ENCODE assay signal across 22 mouse cellular contexts in genomic region chr8:120318476-120318991, GRCm38 (mm10).
DNase-seq lines count a peak whose midpoint lies in the region; ATAC-seq and TF ChIP-seq lines count a peak whose summit lies in the region.
"Had no signal": no experiment of that assay in that cellular context is flagged by ENCODE, and none has a peak within 500 bp of the region (broad histone marks: within the 10 kb centered on the region; RNA-seq: fewer than 3 reads in every experiment).

No protein-coding gene starts in this region.

- H3K27me3 ChIP-seq in forebrain, embryonic 12.5 days: peaks cover 32% of the 10 kb centered on the region; the same call in 1 of the 2 replicates
- no peaks in the 10 kb centered on the region for H3K27me3 ChIP-seq in forebrain, embryonic 11.5 days (ENCODE audit: control insufficient read depth, insufficient read depth, low read length)
- H3K27me3 ChIP-seq in stomach, embryonic 15.5 days (replicated peaks): no peaks in the 10 kb centered on the region
- H3K27me3 ChIP-seq in stomach, postnatal 0 days (ENCODE audit: control insufficient read depth, insufficient read depth, low read length): no peaks in the 10 kb centered on the region
- H3K27me3 ChIP-seq: embryonic facial prominence, embryonic 13.5 days; heart, embryonic 15.5 days; kidney, embryonic 15.5 days had no signal

- H3K4me3 ChIP-seq in forebrain, embryonic 12.5 days (replicated peaks): no peak overlapping the region
- no peak overlapping the region for H3K4me3 ChIP-seq in forebrain, embryonic 11.5 days (ENCODE audit: low read depth, low read length)
- H3K4me3 ChIP-seq in stomach, embryonic 15.5 days (replicated peaks): no peak overlapping the region
- no peak overlapping the region for H3K4me3 ChIP-seq in stomach, postnatal 0 days (ENCODE audit: low read depth, low read length)
- H3K4me3 ChIP-seq: embryonic facial prominence, embryonic 13.5 days; heart, adult 2 months; heart, embryonic 15.5 days; kidney, embryonic 15.5 days had no signal

- H3K27ac ChIP-seq in forebrain, embryonic 12.5 days: peak overlapping the region; percentile 31; the same call in 1 of the 2 replicates
- H3K27ac ChIP-seq in forebrain, embryonic 11.5 days (ENCODE audit: low read depth, low read length): no peak overlapping the region
- peak overlapping the region; percentile 11; the same call in 1 of the 2 replicates for H3K27ac ChIP-seq in stomach, embryonic 15.5 days
- no peak overlapping the region for H3K27ac ChIP-seq in stomach, postnatal 0 days (replicated peaks)
- H3K27ac ChIP-seq: embryonic facial prominence, embryonic 13.5 days; heart, adult 2 months; heart, embryonic 15.5 days; hindbrain, postnatal 0 days; kidney, embryonic 15.5 days had no signal

- TF ChIP-seq CTCF in stomach, postnatal 0 days (IDR thresholded peaks at IDR 0.05; ENCODE audit: low read depth): no peak

- no peaks in the 10 kb centered on the region for H3K36me3 ChIP-seq in forebrain, embryonic 12.5 days (replicated peaks)
- no peaks in the 10 kb centered on the region for H3K36me3 ChIP-seq in forebrain, embryonic 11.5 days (ENCODE audit: control insufficient read depth, insufficient read depth, low read length)
- H3K36me3 ChIP-seq in stomach, embryonic 15.5 days: no peaks in the 10 kb centered on the region
- H3K36me3 ChIP-seq in stomach, postnatal 0 days (ENCODE audit: control insufficient read depth, insufficient read depth, low read length): no peaks in the 10 kb centered on the region
- H3K36me3 ChIP-seq: embryonic facial prominence, embryonic 13.5 days; heart, embryonic 15.5 days; kidney, embryonic 15.5 days had no signal

- no peak overlapping the region for H3K4me2 ChIP-seq in forebrain, embryonic 12.5 days
- H3K4me2 ChIP-seq in forebrain, embryonic 11.5 days (ENCODE audit: low read depth, low read length, severe bottlenecking): no peak overlapping the region
- no peak overlapping the region for H3K4me2 ChIP-seq in stomach, embryonic 15.5 days
- no peak overlapping the region for H3K4me2 ChIP-seq in stomach, postnatal 0 days (replicated peaks; ENCODE audit: low read depth)
- H3K4me2 ChIP-seq: embryonic facial prominence, embryonic 13.5 days; heart, embryonic 15.5 days; kidney, embryonic 15.5 days had no signal

- ATAC-seq in forebrain, embryonic 12.5 days (ENCODE audit: low FRiP score): no peak
- no peak for ATAC-seq in forebrain, embryonic 11.5 days (replicated peaks; ENCODE audit: low FRiP score)
- ATAC-seq in stomach, embryonic 15.5 days (ENCODE audit: insufficient read depth, low FRiP score, low read depth): no peak
- ATAC-seq in stomach, postnatal 0 days (ENCODE audit: low FRiP score, low TSS enrichment): no peak
- no peak for ATAC-seq in cerebellum, adult (ENCODE audit: insufficient number of reproducible peaks, low FRiP score, low TSS enrichment)

- H3K4me1 ChIP-seq in forebrain, embryonic 12.5 days: peaks cover 48% of the 10 kb centered on the region
- peaks cover 21% of the 10 kb centered on the region for H3K4me1 ChIP-seq in forebrain, embryonic 11.5 days (replicated peaks; ENCODE audit: control insufficient read depth, insufficient read depth, low read length)
- peaks cover 36% of the 10 kb centered on the region for H3K4me1 ChIP-seq in stomach, embryonic 15.5 days
- H3K4me1 ChIP-seq in stomach, postnatal 0 days (replicated peaks; ENCODE audit: control insufficient read depth, insufficient read depth): 0 out of 2 replicates have a peak, but pooled peaks cover 7% of the 10 kb centered on the region

- H3K9ac ChIP-seq in forebrain, embryonic 12.5 days: no peak overlapping the region
- H3K9ac ChIP-seq in forebrain, embryonic 11.5 days (ENCODE audit: low read length): no peak overlapping the region
- H3K9ac ChIP-seq in stomach, embryonic 15.5 days: no peak overlapping the region
- H3K9ac ChIP-seq in stomach, postnatal 0 days (ENCODE audit: low read length): no peak overlapping the region
- H3K9ac ChIP-seq: embryonic facial prominence, embryonic 13.5 days; heart, embryonic 15.5 days; kidney, embryonic 15.5 days; liver, postnatal 0 days had no signal

- WGBS in forebrain, embryonic 12.5 days: 68% methylated on average over 12 of the region's 12 CpGs
- 68% methylated on average over 12 of the region's 12 CpGs for WGBS in forebrain, embryonic 11.5 days
- 55% methylated on average over 12 of the region's 12 CpGs for WGBS in stomach, embryonic 15.5 days
- 53% methylated on average over 12 of the region's 12 CpGs for whole genome bisulfite sequencing in stomach, postnatal 0 days

- no peak for DNase-seq in forebrain, embryonic 11.5 days (ENCODE audit: low spot score)
- no peak for DNase-seq in stomach, postnatal 0 days (ENCODE audit: low spot score)
- DNase-seq in adrenal gland, postnatal 25 days: peak; percentile 68
- DNase-seq in layer of hippocampus, adult 11-12 months (ENCODE audit: low spot score): no peak
- DNase-seq in thymus, postnatal 0 days (ENCODE audit: low spot score): no peak
- DNase-seq: cerebellum, adult 11-12 months; cerebellum, postnatal 14 days; gastrocnemius, postnatal 25 days; heart, adult 2 months; heart, postnatal 4 days; liver; liver, postnatal 0 days; lung, postnatal 14 days; right cerebral cortex, postnatal 25 days had no signal

- no peak for TF ChIP-seq EP300 in stomach, postnatal 0 days (optimal IDR thresholded peaks at IDR 0.05)

- H3K9me3 ChIP-seq in forebrain, embryonic 12.5 days: no peaks in the 10 kb centered on the region
- H3K9me3 ChIP-seq in forebrain, embryonic 11.5 days (ENCODE audit: control insufficient read depth, low read length): no peaks in the 10 kb centered on the region
- no peaks in the 10 kb centered on the region for H3K9me3 ChIP-seq in stomach, embryonic 15.5 days
- no peaks in the 10 kb centered on the region for H3K9me3 ChIP-seq in stomach, postnatal 0 days (ENCODE audit: control insufficient read depth, low read length)
- H3K9me3 ChIP-seq: embryonic facial prominence, embryonic 13.5 days; heart, embryonic 15.5 days; kidney, embryonic 15.5 days; megakaryocyte, embryonic 14.5 days had no signal

Comparison
In these comparisons a context has a peak if more than half of its experiments do, and no peak if none do; other contexts are left out.
1. H3K27ac ChIP-seq: peak in forebrain, embryonic 12.5 days (single experiment) and stomach, embryonic 15.5 days (single experiment); none in forebrain, embryonic 11.5 days (single experiment) and stomach, postnatal 0 days (single experiment).